In genomic region chr11:54604415-54604814, GRCm38 (mm10) we compare ENCODE assay signal across 15 mouse cellular contexts.
"Had no signal": no experiment of that assay in that cellular context is flagged by ENCODE, and none has a peak within 500 bp of the region (broad histone marks: within the 10 kb centered on the region; RNA-seq: fewer than 3 reads in every experiment).

No protein-coding gene starts in this region.

- H3K4me1 ChIP-seq: neural tube, embryonic 12.5 days; neural tube, embryonic 13.5 days; neural tube, embryonic 15.5 days; stomach, embryonic 15.5 days had no signal

- H3K27me3 ChIP-seq: neural tube, embryonic 12.5 days; neural tube, embryonic 13.5 days; neural tube, embryonic 15.5 days; stomach, embryonic 15.5 days had no signal

- DNase-seq: retina, postnatal 1 day; right cerebral cortex, adult 18-20 months; right cerebral cortex, postnatal 14 days; right cerebral cortex, postnatal 25 days; right cerebral cortex, postnatal 4 days; thymus, adult 18-20 months; thymus, adult 2 months; thymus, postnatal 14 days; thymus, postnatal 36 days; thymus, postnatal 4 days had no signal

- H3K9me3 ChIP-seq: neural tube, embryonic 12.5 days; neural tube, embryonic 13.5 days; neural tube, embryonic 15.5 days; stomach, embryonic 15.5 days had no signal

- H3K27ac ChIP-seq: neural tube, embryonic 12.5 days; neural tube, embryonic 13.5 days; neural tube, embryonic 15.5 days; stomach, embryonic 15.5 days; stomach, postnatal 0 days had no signal

- H3K4me2 ChIP-seq: neural tube, embryonic 12.5 days; neural tube, embryonic 13.5 days; neural tube, embryonic 15.5 days; stomach, embryonic 15.5 days had no signal

- H3K9ac ChIP-seq: neural tube, embryonic 12.5 days; neural tube, embryonic 13.5 days; neural tube, embryonic 15.5 days; stomach, embryonic 15.5 days had no signal

- H3K36me3 ChIP-seq: neural tube, embryonic 12.5 days; neural tube, embryonic 13.5 days; neural tube, embryonic 15.5 days; stomach, embryonic 15.5 days had no signal

- H3K4me3 ChIP-seq: neural tube, embryonic 12.5 days; neural tube, embryonic 13.5 days; neural tube, embryonic 15.5 days; stomach, embryonic 15.5 days had no signal
